Mouse (Mus musculus) kidney, adult 18-20 months (tissue): Measurements from ENCODE around the gene Btrc.
"Not testable (repeated sequence)": the region's sequence is repeated elsewhere in the genome, so short reads cannot be mapped to it uniquely, and the experiment has no call there.

Source experiments
- DNase-seq: peaks from one replicate; pipeline ENCODE4 v3.0.0; 2021

Btrc gene

GRCm38 (mm10) chr19:45535929-45536328 is 172.4 kb downstream of the Btrc start:
- DNase-seq, result no peak

DNA sequence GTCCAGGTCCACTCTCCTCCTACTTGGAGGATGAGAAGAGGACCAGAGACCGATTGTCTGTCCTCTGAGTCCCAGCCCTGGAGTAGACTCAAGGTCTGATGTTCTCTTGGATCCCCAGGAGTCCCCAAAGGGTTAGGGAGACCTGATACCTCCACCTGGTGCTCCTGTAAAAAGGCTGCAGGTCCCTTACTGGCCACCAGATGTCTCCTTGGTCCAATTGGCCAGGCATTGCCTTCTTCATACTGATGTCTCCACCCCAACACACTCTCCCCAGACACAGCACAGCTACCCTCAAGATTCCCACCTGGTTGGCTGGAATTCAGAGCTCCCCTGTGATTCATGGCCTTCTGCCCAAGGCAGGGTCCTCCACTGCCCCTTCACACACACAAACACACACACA is 174.0 kb downstream of the Btrc start:
- peak; percentile 78 for DNase-seq

- DNase-seq, result no peak
Measured at GRCm38 (mm10) chr19:45540657-45541408, 177.3 kb downstream of the Btrc start.

- peak; percentile 15 for DNase-seq
Measured at GRCm38 (mm10) chr19:45541409-45542041, 178.0 kb downstream of the Btrc start.

DNA sequence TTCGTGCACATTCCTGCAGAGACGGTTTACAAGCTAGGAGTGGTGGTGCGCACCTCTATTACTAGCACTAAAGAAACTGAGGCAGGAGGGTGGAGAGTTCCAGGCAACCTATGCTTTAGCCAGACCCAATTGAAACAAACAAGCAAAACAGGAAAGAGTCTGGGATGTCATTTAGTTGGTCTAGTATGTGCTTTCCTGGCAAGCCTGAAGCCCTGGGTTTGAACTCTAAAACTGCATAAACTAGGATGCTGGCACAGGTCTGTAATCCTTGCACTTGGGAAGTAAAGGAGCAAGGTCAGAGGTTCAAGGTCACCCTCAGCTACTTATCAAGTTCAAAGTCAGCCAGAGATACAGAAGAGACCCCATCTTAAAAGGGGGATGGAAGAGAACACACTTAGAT is 178.5 kb downstream of the Btrc start:
- no peak for DNase-seq

- no peak for DNase-seq
Measured at GRCm38 (mm10) chr19:45544152-45544924, 180.8 kb downstream of the Btrc start.

DNA sequence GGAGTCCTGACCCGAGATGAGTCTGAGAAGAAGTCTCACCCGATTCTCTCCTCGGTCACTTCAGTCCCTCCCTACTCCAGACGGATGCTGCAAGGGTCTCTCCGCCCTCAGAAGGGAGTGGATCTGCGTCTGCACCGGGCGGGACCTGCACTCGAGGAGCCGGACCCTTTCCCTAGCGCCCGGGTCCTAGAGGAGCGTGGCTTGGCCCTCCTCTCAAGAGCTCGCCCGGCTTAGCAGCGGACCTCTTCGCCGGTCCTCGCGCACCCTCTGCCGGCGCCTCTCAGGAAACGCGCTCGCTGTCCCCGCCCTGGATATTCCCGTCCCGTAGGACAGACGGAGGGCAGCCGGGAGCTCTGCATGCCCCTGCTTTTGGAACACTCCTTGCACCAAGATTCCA is 181.4 kb downstream of the Btrc start:
- DNase-seq, result peak; percentile 84

DNA sequence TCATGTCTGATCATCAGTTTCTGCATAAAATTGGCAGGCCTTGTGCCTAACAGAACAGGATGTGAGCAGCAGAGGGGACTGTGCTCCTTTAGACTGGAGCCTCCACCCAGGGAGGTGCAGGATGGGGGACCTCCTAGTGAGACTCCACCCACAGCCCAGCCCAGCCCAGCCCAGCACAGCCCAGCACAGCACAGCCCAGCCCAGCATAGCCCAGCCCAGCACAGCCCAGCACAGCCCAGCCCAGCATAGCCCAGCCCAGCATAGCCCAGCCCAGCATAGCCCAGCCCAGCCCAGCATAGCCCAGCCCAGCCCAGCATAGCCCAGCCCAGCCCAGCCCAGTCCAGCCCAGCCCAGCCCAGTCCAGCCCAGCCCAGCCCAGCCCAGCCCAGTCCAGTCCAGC is 184.7 kb downstream of the Btrc start:
- DNase-seq, result not testable (repeated sequence)

- no peak for DNase-seq
Measured at GRCm38 (mm10) chr19:45549128-45549915, 185.8 kb downstream of the Btrc start.

DNA sequence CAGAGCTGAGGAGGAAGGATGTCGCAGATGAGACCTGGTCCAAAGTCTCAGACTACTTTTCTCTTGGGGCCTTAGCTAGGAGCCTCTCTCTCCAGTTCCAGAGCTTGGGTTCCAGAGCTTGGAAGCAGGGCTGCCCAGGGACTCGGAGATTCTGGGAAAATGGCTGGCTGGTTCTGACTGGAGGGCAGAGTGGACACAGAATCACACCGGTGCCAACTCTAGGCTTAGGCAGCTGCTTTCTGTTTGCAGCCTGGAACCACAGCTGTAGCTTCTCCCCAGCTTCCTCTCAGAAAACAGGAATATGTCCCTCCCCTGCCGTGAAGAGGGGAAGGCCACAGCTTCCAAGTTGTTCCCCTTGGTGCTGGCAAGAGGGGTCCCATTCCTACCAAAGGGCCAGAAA is 186.4 kb downstream of the Btrc start:
- no peak for DNase-seq

DNA sequence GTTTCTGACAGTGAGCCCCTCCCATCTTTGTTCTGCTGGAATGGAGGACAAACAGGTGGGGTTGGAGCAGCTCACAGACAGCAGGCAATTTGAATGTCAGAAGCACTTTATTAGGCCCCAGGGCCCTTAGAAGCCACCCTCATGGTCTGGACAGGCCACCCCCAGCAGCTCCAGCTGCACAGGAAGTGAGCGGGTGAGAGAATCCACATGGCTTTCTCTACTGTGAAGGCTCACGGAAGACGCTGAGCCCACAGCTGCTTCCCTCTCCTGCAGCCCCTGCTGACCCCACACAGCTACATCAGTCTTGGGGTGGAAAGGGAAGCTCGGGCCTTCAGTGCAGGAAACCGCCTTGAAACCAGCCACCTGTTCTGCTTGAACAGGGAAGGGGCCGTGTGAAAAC is 188.7 kb downstream of the Btrc start:
- no peak for DNase-seq

DNA sequence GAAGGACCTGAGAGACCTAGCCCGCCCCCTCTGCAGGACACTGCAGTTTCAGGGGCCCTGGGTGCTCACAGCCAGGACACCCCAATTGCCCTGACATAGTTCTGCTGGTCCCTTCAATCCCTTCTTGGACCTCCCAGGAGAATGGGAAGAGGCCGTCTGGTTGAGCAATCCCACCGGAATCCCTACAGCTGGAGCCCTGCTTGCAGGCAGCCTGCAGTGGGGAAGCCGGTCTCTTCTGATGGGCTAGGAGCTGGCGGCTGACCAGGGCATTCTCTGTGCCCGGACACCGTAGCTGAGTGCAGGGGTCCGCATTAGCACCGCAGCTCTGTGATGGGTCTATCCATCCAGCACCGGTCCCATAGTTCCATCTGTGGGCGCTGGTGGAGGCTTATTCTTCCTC is 190.6 kb downstream of the Btrc start:
- DNase-seq, result no peak

- peak; percentile 83 for DNase-seq
Measured at GRCm38 (mm10) chr19:45560153-45560890, 196.8 kb downstream of the Btrc start, which contains the start of the genes Poll and Gm17018. TSS of gene Poll (minus strand) at chr19:45560531. TSS of gene Gm17018 (plus strand) at chr19:45560615.

DNA sequence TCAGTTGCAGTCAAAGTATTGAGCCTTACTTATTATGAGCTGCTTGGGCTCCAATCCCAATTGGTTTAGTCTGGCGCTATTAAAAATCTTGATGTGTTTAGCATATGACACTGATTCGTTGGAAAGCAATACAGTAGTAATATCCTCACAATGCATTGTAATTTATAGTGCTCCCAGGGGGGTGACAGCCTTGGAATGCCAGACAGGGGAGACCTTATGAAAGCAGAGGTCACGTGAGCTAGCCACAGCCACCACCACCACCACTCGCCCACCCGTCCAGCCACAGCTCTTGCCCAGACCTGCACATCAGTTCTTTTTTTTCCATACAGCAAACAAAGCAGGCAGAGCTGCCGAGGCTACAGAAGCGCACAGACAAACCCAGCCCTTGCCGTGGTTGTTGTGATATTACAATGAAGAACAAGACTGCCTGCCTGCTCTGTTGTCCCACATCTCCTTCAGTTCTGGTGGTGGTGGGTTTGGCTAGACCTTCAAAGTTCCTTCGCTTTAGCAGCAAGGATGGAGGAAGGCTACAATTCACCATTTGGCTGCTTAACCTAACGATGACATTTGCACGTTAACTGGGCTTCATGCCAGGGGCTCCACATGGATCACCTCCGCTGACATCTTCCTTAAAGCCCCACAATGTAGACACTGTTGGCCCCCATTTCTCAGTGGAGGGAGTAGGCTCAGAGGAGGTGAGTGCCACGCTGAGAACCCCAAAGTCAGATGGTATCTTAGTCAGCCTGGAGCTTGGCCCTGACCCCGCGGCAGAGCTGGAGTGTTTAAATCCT is 202.6 kb downstream of the Btrc start:
- no peak for DNase-seq

DNA sequence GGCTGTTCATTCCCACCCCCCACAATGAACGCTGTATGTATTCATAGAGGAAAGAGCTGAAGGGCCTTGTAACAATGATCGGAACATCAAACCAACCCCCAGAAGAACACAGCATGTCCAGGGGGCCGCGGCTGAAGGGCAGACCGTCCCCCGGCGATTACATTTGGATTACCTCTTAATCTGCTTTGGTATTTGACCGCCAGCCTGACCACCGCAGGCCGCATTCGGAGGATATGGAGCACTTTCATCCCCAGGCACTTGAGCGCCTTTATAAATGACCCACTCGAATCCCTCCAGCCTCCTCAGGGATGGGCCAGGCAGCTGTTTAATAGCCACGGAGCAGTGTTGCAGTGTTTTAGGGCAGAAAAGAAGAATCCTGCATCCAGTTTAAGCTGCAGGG is 203.8 kb downstream of the Btrc start:
- no peak for DNase-seq

GRCm38 (mm10) chr19:45573033-45573432 is 209.5 kb downstream of the Btrc start:
- no peak for DNase-seq

DNA sequence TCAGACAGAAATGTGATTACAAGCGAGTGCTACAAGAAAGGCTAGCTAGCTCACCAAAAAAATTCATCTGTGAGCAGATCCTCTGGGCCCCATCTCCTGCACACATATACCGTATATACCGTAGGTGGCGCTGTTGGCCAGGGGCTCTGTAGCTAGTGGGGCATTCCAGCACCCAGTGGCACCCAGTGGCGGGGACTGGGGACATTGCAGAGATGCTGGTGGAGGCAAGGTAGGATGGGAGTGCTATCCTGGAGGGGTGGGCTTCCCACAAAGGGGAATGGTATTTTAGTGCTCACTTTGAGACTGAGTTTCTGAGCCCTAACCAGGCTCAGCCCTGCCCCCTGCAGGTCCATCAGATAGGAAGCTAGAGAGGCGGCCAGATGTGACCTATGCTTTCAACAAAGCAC is 210.3 kb downstream of the Btrc start:
- DNase-seq, result peak; percentile 83

DNA sequence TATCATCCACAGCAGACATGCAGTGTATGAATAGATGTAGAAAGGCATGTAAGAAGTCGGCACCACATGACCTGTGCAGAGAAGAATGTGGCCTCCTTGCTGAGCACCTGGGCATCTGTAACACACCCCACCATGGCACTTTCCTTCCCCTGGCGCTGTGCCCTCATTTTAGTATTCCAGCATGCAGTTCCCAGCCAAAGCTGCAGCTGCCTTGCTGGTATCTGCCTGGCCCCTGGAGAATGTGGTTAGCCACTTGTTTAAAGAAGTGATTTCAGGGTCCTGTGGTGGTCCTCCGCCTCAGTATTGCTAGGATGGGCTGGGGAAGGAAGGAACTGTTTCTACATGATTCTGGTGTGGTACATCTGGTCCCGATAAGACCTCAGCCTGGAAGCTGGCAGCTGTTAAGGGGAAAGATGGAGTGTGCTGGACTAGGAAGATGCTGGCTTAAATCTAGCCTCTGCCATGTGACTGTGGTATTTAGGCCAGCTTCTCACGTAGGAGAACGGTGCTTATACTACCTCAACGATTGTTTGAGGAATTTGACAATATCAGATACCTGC is 210.9 kb downstream of the Btrc start:
- no peak for DNase-seq

- DNase-seq, result no peak
Measured at GRCm38 (mm10) chr19:45574941-45575631, 211.6 kb downstream of the Btrc start.

DNA sequence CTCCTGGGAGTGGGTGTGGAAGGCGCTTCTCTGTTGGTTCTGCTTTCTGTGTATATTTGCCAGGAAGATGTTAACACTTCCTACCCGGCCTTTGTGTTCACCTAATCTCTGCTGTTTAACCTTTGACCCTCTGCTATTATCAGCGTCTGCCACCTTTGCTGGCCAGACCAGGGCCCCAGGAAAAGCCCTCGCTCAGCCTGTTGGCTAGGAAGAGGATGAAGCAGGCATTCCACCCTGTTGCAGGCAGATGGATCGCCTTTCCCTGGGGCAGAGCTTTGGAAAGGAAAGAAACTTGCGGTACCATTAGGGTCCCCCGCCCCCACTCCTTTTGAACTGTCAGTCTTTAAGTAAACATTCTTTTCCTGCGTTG is 212.1 kb downstream of the Btrc start:
- DNase-seq, result no peak
